Mouse (Mus musculus) cerebellum, postnatal 36 days (tissue): ENCODE data around the gene Prss29.
A peak's percentile ranks its signal among the peaks of the same experiment; 100 is the strongest.

Experiments
- DNase-seq, 2 experiments: peaks; one replicate each; pipeline ENCODE4 v3.0.0; 2021 to 2022; ENCODE audit warnings: mixed read lengths in 2 of 2

The Prss29 gene

DNA sequence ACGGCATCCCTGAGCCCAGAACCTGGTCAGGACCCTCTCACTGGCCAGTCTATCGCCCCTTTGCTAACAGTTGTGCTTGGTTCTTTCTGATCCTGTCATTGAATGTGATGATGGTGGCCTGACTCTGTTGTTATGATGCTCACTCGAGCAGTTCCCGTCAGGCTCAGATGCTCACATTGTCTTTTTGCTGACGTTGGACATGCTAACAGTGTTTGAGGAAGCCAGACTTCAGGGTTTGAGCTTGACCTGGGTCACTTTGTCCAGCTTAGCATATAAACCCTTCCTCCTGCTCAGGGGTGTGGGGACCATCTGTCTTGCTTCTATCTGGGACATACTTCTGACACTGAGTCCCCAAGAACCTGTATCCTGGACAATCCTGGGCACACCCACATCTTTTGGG, at the start of gene Prss29:
Gene Prss29 (plus strand): TSS at position 301 of the 400 bp plus-strand sequence.
- DNase-seq = no peak

DNA sequence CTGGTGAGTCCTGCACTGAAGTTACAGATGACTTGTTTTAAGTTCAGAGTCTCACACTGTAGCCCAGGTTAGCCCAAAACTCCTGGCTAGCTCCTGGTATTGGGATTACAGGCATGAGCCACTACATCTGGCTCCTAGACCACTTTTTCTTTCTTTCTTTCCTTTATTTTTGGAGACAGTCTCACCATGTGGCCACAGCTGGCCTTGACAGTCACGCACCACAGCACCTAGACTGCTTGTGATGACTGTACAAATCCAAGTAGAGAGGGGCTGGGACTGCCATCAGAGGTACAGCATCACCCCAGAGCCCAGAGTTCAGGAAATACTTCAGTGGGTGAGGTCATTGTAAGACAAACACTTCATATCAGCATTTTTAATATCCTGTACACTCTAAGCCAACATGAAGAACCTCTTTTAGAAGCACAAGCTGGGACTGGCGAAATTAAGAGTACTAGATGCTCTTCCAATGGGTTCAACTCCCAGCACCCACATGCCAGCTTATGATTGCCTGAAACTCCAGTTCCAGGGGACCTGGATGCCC, 47.6 kb upstream of the Prss29 start:
- no peak for DNase-seq

DNA sequence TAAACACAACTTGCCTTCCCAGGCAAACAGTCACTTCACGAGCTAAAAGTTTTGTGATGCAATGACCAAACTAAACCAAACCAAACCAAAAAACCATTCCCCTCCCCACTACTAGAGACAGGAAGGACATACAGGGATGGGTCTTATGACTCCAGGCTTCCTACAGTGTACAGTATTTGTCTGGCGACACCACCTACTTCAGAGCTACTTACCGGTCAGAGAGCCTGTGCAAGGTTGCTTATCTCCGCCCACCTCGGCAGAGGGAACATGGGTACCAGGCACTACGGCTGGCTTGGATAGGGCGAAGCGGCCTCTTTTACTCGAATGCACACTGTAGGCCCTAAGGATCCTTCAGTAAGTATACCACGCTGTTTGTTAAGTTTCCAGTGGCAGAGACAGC, 46.1 kb upstream of the Prss29 start:
- DNase-seq = no peak

DNA sequence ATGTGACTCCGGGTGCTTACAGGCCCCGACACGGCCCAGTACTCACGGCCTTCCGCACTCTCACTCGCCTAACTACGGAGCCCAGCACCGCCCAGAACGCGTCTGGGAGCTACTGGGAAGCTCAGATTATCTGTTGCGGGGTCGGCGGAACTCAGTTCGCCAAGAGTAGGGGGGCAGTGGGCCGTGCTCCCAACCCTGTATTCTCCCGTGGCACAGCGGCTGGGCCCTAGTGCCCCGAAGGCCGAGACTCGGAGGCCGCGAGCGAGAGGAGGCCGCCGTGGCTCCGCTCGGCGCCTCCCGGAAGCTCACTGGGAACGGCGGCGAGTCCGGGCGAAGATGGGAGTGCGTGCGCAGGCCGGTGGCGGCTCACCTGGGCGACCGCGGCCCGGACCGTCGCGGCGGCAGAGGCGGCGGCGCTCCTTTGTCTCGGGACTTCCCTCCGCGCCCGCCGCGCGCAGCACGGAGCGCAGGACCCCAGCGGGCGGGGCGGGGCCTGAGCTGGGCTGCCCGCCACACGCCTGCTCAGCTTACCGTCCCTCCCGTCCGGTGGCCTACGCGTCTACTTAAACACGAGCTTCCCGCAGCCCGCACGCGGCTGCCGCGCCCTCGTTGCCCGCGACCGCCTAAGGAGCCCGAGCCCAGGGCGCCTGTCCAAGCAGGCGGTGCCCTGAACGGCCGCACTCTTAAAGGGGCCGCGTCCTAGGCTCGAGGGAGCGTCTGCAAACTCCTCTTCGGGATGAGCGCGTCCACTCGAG, 45.3 kb upstream of the Prss29 start:
- DNase-seq = peak in 1 of 2 experiments; percentile 83

DNA sequence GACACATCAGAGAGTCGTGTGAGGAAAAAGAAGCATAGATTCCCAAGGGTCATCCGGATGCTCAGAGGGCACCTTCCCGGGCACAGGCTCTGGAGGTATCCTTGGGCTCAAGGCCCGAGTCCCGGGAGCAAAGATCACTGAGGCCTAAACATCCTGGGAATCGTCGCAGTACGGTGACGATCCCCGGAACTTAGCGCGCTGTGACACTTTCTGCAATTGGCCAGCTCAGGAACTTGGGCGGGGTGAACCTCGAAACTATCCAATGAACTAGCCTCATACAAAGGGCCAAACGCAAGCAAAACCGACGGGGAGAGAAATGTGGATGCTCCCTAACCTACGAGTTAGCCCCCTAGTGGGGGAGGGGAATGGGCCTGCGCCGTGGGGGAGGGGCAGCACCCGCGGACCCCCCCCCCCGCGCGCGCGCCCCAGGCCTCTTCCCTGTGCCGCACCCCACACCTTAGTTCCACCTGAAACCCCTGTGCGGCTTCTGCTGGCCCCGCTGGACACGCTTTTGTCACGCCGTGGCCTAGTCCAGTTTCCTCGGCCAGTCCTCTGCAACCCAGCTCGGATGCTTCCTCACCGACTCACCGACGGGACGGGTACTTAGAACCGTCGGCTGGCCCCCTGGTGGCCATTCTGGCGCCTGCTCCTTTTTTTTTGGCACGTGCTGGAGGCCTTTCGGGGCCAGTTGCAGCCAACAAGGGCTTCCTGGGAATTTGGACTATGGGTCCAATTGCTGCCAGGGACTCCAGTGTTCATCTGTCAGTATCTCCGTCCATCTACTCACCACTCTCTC, 44.5 kb upstream of the Prss29 start:
- peak; percentile 91 to 100 for DNase-seq

DNA sequence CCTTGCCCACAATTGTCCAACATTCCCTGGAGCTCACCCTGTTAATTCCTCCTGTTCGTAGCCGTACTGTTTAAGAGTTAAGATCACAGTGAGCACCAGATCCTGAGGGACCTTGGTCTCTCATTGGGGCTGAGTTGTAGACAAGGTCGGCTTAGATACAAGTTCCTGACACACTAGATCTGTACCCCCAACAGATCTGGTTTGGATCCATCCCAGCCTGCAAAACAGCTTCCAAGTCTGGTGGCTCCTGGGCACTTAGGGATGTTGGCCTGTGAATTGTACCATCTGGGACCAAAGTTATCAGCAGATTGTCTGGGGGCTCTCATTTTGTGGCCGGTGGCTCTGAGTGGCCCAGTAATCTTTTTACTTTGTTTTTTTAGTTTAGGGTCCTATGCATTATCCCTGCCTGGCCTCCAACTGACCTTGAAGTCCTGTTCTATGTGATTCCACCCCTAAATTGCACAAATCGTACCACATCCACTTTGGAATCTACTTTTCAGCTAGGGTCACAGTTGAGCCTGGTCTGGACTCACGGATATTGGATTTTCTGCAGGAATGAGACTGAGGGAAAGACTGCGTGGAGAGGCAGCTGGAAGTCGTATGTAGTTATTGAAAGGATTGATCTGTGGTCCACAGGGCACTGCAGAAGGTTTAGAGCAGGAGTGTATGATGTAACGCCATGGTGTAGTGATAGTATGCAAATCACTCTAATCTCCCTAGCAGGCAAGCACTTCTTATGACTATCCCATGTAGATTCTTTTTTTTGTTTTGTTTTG, 43.7 kb upstream of the Prss29 start, which contains the start of gene Ube2i:
Gene Ube2i (minus strand): TSS at position 52 of the 776 bp plus-strand sequence.
- DNase-seq = no peak

DNA sequence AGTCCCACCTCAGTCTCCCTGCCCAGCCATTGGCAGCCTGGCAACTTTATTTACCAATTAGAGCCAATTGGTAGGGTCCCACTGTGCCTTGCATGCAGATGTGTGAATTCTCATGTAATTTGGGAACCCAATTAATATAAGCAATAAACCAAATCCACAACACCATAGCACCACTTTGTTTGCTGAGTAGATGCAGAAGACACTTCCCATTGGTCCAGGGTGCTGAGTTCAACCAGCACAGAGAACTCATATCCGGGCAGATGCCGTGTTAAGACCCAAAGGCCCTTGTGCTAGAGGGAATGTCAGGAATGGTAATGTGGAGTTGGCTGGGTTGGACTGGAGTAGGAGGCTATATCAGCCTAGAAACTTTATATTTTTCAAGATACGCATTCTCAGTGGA, 42.6 kb upstream of the Prss29 start:
- DNase-seq = no peak

DNA sequence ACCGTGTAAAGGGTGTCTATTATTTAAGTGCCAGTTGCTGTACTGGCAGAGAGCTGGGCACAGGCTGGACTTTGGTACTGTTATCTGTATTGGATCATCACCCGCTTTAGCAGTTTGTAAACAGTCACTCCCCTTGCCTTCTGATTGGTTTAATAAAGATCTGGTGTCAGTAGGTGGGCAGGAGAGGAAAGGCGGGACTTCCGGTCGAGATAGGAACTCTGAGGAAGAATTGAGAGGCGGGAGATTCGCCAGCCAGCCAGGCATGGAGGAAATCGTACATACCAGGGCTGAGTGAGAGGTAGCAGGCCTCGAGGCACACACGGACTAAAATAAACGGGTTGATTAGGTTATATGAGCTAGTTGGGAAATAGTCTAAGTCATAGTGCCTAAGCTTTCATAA, 36.3 kb upstream of the Prss29 start:
- DNase-seq = peak in 1 of 2 experiments; percentile 19

DNA sequence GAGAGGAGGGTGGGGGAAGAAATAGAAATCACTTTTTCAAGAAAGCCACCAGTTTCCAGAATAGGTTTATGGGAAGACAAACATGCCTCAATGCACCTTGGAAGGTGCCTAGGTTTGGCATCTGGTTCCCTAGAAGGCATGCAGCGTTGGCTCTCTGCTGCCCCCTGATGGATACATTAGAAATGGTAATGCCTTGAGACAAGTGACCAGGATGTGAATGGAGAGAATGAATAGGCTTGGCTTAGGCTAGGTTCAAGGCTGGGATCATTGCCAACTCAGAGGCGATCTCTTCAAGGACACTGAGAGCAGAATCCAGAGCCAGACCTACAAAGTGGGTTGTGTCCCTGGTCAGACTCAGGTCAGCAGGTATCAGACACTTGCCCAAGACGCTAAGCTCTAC, 33.4 kb upstream of the Prss29 start:
- peak; percentile 77 to 84 for DNase-seq

DNA sequence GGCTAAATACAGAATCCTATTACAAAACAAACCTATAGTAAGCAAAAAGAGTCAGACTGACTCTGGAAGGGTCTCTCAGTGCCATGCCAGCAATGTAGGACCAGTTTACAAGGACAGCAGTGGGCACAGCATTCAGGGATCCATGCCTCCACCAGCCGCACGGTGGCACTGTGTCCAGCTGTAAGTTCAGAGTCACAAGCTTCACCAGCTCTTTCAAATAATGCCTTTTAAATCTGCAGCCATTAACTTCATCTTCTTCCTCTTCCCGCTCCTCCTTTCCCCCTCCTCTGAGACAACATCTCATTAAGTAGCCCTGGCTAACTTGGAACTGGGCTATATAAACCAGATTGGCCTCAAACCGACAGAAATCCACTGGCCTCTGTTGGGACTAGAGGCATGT, 29.6 kb upstream of the Prss29 start:
- peak; percentile 33 to 35 for DNase-seq

DNA sequence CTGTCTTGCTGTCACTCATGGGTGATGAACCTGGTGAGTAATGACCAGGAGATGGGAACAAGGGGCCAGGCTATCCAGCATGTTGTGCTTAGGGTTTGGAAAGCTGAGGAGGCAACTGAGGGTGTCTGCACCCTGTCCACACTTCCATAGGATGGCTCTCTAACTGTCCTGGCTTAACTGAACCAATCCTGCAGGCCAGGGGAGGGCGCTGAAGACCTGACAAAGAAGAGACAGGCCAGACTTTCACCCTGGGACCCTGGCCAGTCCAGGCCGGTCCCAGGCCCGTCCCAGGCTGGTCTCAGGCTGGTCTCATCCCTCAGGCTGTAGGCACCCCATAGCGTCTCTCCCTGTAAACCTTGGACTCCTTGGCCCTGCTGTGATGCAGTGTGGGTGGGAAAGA, 28.0 kb upstream of the Prss29 start:
- no peak for DNase-seq

DNA sequence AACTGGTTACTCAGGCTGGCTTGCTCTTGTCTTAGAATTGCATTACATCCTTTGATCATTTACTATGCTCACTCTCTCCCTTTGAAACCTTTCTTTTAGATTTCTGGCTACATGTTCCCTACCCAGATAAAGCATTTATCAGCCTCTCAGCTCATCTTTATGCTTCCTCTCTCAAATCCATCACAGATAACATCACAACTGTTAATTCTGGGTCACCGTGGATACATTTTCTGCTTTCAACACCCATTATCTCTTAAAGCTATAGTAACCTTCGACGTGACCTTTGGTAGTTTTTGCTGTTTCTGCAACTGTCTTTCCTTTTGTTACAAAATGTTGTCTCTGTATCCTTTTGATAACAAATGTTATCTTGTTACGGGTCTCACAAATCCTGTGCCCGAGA, 25.0 kb upstream of the Prss29 start:
- no peak for DNase-seq

DNA sequence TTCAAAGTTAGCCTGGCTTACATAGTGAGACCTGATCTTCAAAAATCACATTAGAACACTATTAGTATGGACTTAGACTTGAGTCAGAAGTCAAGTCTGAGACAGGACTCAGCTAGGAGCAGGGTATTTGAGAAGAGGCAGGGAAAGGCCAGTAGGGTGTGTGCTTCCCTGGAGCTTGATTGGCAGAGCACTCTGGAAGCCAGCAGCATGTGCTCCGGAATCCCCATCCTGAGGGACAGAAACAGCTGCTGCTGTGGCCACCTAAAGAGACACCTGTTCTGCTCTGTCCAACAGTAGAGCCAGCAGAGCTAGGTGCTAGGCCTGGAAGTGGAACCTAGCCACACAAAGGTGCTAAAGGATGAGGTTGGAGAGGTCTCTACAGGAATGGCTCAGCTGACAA, 24.3 kb upstream of the Prss29 start:
- no peak for DNase-seq

DNA sequence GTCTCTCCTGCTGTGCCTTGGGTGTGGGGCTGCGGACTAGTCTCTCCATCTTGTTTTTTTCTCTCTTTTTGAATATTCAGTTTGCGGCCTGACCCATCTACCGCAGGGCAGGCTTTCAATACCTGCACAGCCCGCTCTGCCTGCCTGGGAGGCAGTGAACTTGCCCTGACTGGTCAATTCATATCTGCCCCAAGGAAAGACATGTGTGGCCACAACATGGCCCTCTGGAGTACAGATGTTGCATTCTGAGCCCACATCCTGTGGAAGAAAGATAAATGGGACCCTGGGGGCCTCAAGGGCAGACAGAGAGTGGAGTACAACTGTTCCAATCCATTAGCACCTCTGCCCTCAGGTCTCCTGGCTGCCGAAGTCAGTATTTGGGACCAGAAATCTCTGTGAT, 20.4 kb upstream of the Prss29 start, which contains the start of gene Prss34:
Gene Prss34 (plus strand): TSS at position 301 of the 400 bp plus-strand sequence.
- DNase-seq = no peak

DNA sequence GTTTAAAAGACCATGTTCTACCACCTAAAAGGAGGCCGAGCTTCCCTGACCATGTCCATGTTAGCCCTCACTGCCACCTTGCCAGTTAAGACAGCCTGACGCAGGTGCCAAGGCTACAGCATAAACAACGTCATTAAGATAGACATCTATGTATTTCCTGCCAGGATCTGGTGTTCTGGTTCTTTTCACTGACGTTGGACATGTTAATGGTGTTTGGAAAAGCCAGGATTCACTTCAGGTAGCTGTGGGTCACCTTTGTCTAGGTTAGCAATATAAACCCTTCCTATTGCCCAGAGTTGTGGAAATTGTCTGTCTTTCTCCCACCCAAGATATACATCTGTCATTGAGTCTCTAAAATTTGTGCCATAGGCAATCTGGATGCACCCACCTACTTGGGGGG, 10.1 kb upstream of the Prss29 start, which contains the start of gene Prss28:
Gene Prss28 (plus strand): TSS at position 301 of the 400 bp plus-strand sequence.
- no peak for DNase-seq

DNA sequence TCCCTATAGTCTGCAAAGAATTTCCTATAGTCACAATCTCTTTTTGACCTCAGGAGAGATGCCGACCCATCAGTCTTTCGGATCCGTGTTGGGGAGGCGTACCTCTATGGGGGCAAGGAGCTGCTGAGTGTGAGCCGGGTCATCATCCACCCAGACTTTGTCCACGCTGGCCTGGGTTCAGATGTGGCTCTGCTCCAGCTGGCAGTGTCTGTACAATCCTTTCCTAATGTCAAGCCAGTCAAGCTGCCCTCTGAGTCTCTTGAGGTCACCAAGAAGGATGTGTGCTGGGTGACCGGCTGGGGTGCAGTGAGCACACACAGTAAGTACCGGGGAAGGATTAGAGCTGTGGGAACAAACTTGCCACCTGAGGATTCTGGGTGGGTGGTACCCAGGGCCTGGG, 2.4 kb downstream of the Prss29 start:
- no peak for DNase-seq

DNA sequence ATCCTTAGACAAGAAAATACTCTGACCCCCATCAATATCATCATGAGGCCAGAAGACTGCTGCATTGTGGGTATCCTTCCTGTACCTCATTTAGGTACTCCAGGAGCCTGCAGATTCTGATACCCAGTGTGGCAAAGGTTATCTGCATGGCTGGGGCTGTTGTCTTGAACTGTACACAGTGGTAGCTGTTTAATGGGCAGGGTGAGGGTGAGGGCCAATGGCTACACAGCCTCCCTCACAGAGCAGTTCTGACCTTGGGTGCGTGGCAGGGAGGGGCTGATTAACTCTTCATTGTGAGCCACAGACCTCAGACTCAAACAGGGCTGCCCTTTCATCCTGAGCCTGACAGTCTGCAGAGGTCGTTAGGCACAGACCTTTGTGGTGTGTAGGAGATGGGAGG, 4.5 kb downstream of the Prss29 start:
- no peak for DNase-seq

DNA sequence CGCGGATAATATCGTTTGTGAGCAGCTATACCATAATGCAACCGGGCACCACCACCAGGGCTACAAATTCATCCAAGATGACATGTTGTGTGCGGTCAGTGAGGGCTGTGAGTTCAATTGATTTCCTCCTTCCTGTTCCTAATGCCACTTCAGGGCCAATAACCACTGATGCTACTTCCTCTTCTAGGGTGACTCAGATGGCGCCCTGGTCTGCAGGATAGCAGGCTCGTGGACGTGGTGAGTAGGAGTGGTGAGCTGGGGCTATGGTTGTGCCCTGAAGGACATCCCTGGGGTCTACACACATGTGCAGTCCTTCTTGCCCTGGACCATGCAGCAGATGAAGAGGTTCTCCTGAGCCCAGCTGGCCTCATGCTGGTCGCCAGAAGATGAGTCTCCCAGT, 13.9 kb downstream of the Prss29 start:
- no peak for DNase-seq

DNA sequence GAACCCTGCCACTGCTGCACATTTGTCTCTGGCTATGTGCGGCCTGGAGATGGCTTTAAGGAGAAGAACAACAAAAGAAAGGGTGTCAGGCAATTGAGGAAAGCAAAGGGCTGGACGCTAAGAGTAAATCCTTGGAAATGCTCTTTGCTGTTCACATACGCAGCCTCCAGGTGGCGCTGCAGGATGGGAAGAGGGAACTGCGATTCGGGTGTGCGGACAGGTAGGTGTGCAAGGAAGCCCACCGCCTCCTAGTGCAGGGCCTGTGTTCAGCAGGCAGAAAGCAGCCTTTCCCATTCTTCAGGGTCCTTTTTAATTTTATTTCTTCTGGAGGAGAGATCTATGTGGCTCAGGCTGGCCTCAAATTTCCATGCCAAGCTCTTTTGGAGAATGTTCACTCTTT, 15.5 kb downstream of the Prss29 start:
- DNase-seq = peak; percentile 44 to 47

DNA sequence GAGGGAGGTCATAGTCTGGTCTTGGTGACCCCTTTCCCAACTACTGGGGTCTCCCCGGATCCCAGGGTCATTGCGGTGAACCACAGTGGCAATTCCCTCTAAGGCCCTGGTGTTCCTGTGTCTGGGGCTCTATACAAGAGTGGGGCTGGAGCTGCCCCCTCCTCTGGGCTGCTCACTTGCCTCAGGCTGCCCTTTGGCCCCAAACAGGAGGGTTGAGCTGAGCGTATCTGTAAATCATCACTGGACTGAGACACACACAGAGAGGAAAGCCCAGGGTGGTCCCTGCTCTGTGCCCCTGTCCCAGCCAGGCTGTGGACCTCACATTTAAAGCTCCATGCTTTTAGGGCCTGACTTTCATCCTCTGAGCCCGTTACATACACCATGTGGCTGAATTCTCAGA, 19.8 kb downstream of the Prss29 start:
- DNase-seq = no peak

DNA sequence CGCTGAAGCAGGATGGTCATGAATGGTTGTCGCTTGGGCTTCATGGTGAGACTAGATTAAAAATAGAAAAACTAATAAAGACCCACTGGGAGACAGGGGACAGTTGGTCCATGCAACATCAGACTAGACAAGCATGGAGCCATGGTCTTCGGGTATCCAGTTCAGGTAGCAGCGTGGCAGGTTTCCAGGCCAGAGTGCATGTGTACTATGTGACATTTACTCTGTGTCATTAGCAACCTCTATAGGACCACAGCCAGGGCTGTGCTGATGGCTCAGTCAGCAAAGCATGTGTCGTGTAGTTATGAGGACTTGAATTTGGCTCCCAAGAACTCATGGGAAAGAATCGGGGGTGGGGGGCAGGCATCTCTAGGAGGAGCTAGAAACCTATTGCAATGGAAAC, 21.5 kb downstream of the Prss29 start:
- DNase-seq = no peak

DNA sequence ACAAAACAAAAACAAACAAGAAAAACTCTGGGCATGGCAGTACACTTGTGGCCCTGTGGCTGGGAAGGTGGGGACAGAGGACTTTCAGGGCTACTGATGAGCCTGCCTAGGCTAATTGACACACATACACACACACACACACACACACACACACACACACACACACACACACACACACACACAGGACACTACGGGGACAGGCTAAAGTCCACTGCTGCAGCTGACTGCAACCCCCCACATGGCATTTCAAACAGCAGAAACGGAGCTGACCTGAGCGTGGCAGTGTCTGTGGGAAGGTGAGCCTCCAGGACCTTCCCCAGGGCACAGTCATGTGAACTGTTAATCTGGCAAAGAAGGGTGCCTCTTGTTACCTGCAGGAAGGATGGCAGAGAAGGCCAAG, 23.0 kb downstream of the Prss29 start:
- DNase-seq = no peak

DNA sequence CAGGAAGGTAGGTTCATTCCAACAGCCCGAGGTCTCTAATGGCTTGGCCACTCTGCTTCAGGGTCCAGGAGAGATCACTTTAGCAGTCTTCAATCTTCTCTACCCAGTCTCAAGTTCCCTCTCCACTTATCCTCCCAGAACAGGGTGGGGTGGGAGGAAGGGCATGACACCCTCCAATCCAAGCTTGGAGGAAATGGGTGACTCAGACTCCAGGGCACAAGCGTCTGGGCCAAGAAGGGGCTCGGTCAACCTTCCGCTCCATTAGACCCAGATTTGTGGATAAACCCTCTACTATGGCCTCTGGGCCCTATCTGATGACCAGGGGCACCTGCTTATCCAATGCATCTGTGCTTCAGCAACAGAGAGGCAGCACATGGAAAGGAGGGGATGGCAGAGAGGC, 27.0 kb downstream of the Prss29 start, which contains the start of gene Tpsab1:
Gene Tpsab1 (minus strand): TSS at position 101 of the 400 bp plus-strand sequence.
- no peak for DNase-seq
